Mouse (Mus musculus) adrenal gland, postnatal 10 days (tissue): ENCODE data around the gene Bnip1. TPM values are rescaled to one million over a fixed set of nuclear protein-coding genes. Genes with fewer than 3 reads are reported as not detected.

Source experiments
- DNase-seq: peaks from one replicate; pipeline ENCODE4 v3.0.0; 2021; ENCODE audit warnings: mixed read lengths
- long read RNA-seq, 2 experiments: library from polyadenylated mRNA; stranded (forward); transcript quantifications; one replicate each; pipeline ENCODE4 v2.0.0; 2021
- total RNA-seq, 2 experiments: library from RNA; stranded (reverse); gene quantifications; 2 replicates each; pipeline ENCODE4 v1.2.3; 2021

Bnip1 gene
- total RNA-seq, result 10 to 100 TPM; 26.8 to 34.3 TPM
- long read RNA-seq, experiment 1, transcript Bnip1-201 (6 exons, 1,098 nt), result major isoform, 21 of 28 reads
- long read RNA-seq, experiment 1, partial matches to known transcripts, result 0 of 28 reads
- long read RNA-seq, experiment 1, other reads (novel, unspliced or antisense), result 2 of 28 reads
- long read RNA-seq, experiment 2, transcript Bnip1-204 (2 exons, 895 nt), result minor isoform, 5 of 23 reads
- long read RNA-seq, experiment 2, transcript Bnip1-201 (6 exons, 1,098 nt), result major isoform, 18 of 23 reads
- long read RNA-seq, experiment 2, partial matches to known transcripts, result 0 of 23 reads
- long read RNA-seq, experiment 2, other reads (novel, unspliced or antisense), result 0 of 23 reads

DNA sequence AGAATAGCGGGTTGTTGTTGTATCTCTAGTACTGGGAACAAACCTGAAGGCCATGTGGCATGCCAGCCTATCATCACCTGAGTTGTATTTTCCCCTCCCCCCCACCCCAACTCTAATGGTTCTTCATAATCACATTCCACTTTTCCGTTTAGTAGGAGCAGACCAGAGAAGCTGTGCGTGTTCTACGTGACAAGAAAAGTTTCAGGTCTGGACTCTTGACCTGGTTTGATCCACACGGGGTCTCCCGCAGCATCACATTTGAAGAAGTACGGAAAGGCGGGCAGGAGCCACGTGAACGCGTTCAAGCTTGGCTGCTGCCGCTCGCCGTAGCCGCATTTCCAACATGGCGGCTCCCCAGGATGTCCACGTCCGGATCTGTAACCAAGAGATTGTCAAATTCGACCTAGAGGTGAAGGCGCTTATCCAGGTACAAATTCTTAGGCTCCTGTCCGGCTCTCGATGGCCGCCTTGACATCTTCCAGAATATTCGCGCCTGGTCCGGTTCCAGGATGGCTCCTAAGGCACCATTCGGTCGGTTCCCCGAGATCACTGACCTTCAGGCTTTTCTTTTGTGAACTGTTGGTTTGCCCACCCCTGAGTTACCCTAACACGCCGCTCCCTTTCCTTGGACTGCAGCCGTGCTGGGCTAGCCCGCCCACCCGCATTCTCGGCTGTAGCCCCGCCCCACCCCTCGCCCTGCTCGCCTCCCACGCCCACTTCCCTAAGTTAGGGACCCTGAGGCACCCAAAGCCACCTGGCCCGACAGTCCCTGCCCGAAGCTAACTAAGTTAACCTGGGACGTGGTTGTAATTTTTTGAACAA lies at the start of gene Bnip1:
TSS of gene Bnip1 (plus strand) at position 317 of the 822 bp plus-strand sequence.
- DNase-seq, result peak; percentile 87

- no peak for DNase-seq
Observed at GRCm38 (mm10) chr17:26742581-26742980, 38.3 kb upstream of the Bnip1 start.

DNA sequence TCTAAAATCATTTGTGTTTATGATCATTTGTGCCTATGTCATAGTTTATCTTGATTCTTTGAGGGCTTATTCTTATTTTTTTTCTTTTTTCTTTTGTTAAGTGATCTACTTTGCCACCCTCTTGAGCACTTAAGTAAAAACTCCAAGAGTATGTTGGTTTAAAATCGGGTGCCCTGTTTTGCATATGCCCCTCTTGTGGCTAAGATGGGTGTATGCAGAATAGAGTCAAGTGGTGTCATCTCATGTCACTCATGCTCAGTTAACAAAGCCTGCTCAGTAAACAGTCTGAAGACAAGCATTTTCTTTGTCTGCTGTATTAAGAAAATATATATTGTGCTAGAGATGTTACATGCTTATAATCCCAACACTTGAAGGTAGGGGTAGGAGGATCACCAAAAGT lies 37.6 kb upstream of the Bnip1 start:
- DNase-seq, result no peak

GRCm38 (mm10) chr17:26749975-26750374 lies 30.9 kb upstream of the Bnip1 start:
- no peak for DNase-seq

DNA sequence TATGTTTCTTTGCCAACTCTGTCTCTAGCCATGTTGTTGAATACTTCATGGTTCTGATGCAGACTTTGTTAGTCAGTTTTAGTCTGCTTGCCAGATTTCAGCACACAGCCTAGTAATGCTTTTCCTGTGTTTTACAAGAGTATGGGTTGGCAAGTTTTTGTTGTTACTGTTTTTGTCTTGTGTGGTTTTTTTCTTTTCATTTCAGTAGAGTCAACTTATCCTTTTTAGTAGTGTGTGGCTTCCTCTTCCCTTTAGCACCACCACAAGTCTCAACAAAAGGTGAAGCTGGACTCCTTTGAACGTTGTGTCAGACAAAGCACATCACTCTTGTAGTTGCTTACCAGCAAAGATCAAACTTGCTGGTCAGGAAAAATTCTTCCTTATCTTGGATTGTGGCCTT lies 28.6 kb upstream of the Bnip1 start:
- no peak for DNase-seq

- no peak for DNase-seq
Observed at GRCm38 (mm10) chr17:26753476-26753875, 27.4 kb upstream of the Bnip1 start.

DNA sequence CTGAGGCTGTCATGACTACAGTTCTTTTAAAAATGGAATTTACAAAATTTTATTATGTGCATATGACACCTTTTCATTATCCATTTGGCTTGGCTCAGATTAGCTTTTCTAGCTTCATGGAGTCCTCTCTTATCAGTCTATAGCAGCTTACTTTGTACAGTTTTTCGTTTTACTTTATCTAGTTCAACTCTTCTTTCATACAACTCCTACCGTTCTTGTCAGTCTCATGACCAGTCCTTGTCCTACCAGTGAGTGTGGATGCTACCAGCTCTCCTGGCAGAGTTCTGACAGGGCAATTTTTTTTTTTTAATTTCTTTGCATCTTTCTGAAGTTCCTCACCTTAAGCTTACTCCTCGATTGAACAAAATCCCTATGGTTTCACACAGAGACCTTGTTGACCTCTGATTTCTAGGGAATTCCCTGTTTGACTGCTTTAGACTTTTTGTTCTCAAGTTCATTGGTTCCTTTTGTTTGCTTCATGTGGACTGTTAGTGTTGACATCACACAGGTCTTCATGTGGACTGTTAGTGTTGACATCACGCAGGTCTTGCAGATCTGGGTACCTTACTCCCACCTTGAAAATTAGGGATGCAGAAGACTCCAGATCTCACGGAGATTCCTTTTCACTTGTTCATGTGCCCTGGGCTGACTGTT lies 13.6 kb upstream of the Bnip1 start:
- DNase-seq, result no peak

DNA sequence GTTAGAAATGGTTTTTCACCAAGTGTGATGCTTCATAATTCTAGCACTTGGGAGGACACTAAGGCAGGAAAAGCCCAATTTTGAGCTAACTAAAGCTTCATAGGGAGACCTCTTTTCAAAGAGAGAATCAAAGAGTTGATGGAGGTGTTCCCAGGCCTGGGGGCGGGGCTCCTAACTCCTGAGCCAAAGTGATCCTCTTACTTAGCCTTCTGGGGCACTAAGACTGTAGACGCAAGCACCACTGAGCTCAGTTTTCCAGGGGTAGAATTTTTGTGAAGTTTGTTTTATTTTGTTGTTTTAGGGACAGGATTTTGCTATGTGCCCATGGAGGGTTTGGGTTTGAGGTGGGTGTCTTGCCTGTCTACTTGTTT lies 13.1 kb upstream of the Bnip1 start:
- no peak for DNase-seq

DNA sequence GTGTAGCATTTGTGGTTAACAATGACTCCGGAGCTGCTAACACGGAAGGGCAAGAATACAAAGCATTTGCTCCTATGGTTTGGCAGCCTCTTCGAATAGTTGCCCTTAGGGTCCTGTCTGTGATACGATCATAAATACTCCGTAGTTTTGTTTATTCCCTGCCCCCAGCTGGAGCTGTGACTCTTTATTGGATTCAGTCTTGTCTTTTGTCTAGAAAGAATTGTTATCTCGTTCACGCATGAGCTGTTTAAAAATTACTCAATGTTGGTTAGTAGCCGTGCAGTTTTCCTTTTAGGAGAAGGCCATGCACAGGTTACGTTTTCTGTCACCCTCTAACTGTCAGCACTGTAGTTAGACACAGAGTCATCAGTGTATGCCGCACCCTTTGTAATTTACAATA lies 4.7 kb upstream of the Bnip1 start:
- DNase-seq, result no peak

- no peak for DNase-seq
Observed at GRCm38 (mm10) chr17:26778001-26778400, 2.9 kb upstream of the Bnip1 start.

GRCm38 (mm10) chr17:26778430-26779100 lies 2.3 kb upstream of the Bnip1 start:
- no peak for DNase-seq

GRCm38 (mm10) chr17:26779471-26779870 lies 1.4 kb upstream of the Bnip1 start:
- no peak for DNase-seq

DNA sequence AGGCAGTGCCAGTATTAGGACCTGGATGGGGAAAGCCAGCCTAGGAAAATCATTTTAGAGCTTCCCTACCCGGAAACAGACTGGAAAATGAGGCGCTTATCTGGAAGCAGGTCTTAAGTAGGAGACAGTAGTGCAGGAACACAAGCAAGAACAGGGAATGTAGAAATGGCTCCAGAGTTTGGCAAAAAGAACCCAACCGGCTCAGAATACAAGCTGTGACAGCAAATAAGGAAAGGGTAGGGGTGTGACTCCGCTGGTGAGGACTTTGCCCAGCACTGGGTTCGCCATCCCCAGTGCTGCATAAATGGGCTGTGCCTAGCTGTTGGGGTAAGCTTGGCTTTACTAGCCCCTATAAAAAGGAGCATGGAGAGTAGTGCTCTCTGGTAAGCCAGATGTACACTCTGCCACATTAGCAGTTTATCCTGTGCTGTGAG lies 761 bp downstream of the Bnip1 start:
- DNase-seq, result no peak

DNA sequence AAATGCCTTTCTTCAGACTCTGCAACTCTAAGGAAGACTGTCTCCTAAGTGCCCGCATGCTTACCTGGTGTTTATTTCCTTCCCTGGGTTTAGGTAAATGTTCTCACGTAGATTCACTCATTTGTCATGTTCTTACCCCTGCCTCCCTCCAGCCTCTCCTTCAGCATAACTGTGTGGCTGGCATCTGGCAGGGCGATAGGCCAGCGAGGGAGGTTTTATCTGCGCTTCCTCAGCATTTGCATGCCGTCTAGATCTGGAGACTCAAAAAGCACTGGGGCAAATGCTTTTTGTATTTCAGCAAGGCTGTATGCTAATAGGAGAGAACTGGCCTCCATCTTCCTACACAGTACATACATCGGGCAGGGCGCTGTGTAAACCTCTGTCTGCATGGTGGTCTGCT lies 3.7 kb downstream of the Bnip1 start:
- DNase-seq, result no peak

- no peak for DNase-seq
Observed at GRCm38 (mm10) chr17:26786586-26786985, 5.7 kb downstream of the Bnip1 start.

DNA sequence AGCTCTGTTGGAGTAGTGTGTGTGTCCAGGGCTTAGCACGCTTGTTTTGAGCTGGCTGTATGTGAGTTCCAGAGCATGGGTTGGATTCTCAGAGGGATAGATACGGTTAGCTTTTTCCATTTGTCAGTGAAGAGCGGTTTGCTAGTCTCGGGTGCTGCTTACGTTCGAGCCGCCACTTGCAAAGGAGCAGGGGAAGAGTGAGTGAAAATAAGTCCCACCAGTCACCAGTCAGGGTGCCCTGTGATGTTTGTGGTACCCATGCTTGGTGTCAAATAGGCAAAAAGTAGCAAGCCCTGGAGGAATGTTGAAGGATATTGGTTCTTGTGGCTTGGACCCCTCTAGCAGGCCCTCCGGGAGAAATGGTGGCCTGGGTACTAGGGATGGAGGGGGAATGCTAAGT lies 8.1 kb downstream of the Bnip1 start:
- DNase-seq, result no peak

DNA sequence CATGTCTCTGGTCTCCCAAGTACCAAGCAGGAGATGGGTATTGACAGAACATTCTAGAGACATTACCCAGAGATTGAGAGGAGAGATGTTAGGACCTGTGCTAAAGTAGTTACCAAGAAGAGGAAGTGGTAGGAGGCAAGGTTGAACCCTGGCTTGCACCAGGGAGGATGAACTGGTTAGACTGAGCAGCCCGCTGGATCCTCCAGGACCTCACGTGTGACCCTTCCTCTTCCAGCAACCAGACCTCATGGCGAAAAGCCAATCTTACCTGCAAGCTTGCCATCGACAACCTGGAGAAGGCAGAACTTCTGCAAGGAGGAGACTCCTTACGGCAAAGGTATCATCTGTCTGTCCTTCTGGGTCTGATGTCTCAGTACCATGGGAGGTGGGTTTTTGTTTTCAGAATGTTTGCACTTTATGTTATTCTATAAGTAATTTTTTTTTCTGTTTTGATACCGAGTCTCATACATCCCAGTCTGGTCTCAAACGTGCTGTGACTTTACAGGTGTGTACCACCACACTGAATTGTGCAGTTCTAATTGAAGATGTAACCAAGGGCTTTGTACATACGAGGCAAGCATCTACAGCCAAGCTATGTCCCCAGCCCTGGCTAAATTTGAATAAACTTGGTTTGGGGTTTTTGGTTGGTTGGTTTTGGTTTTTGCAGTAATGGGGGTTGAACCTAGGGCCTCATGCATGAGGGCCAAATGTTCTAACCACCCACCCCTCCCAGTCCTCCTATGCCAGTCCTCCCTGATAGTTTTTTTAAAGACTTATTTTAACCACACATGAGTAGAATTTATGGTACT lies 8.8 kb downstream of the Bnip1 start:
- no peak for DNase-seq

DNA sequence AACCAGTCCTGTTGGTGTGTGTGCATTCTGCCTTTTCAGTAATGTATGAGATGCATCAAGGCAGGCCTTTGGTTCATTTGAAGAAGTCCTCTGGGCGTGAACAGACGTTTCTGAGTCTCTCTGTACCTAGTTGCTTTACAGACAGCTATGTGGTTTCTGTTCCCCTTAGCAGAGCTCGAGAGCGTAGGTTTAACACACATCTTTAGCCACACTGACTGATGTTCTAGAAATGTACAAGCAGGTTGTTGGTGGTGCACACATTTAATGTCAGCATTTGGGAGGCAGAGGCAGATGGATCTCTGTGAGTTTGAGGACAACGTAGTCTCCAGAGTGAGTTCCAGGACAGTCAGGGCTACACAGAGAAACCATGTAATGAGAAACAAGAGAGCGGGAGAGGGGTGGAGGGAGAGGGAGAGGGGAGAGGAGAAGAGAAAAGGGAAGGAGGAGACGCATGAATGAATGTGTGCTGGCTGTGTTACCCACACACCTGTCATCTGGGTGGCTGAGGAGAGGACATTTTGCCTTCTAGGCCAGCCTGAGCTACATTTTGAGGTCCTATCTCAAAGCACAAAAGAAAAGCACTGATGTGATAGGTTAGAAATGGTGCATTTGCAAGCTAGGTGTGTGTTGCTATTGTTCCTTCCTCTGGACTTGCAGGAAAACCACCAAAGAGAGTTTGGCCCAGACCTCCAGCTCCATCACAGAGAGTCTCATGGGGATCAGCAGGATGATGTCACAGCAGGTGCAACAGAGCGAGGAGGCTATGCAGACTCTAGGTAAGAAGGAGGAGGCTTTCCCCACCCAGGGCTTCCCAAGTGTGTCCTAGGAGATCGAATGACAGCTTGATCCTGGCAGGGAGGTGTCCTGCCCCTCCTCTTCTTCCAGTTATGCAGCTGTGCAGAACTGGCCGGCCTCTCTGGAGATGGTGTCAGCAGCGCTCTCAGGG lies 9.7 kb downstream of the Bnip1 start:
- DNase-seq, result no peak

DNA sequence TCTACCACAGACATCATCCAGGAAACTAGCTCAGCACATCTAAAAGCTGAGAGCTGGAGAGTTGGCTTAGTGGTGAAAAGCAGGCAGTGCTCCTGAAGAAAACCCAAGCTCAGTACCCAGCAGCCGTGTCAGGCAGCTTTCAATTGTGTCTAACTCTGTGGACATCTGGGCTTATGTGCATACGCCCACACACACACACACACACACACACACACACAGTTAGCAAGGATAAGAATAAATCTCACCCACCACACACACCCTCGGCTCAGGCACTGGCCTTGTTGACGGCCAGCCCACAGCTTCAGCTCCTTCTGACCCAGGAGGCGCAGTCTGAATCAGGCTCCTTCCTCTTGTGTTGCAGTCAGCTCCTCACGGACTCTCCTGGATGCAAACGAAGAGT lies 10.7 kb downstream of the Bnip1 start:
- no peak for DNase-seq

DNA sequence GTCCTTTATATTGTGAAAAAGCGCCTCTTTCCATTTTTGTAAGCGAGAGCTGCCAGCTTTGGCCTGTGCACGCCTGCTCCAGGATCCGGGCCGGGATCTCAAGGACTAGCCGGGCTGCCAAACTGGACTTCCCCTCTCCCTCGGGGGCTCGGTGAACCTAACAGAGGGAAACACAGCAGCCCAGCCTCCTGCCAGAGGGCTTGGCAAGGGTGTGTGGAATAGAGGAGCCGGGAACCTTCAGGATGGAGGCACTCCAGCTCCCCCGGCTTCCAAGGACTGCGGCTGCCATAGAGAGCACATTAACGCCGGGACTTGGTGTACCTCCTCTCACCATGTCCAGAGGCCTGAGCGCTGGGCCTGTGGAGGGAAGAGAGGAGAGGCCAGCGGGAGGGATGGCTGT lies 11.2 kb downstream of the Bnip1 start:
- DNase-seq, result peak; percentile 61
